Mouse (Mus musculus) stomach, postnatal 0 days (tissue): ENCODE measurements around the gene Mrm2. TPM values are rescaled to one million over a fixed set of nuclear protein-coding genes. Genes with fewer than 3 reads are reported as not detected.

Source experiments
- ATAC-seq: fragments of 200-750 bp; cut with Nextera tagmentation; 2 replicates; pipeline ENCODE4 v1.8.0; 2017; ENCODE audit not compliant: low FRiP score, low TSS enrichment
- DNase-seq: peaks from one replicate; pipeline ENCODE4 v3.0.0-alpha.2; 2016; ENCODE audit warnings: low spot score
- H3K27ac ChIP-seq: fragments of 300-500 bp; sonication (generic); replicated peaks from 2 replicates; pipeline ENCODE4 v1.5.1; 2014; ENCODE audit warnings: mild to moderate bottlenecking, control low read depth
- H3K27me3 ChIP-seq: fragments of 300-500 bp; sonication (generic); 2 replicates; pipeline ENCODE4 v1.6.1; 2014; ENCODE audit warnings: low read length; ENCODE audit not compliant: control insufficient read depth, insufficient read depth
- H3K36me3 ChIP-seq: fragments of 300-500 bp; sonication (generic); 2 replicates; pipeline ENCODE4 v1.6.1; 2014; ENCODE audit warnings: low read length, mixed read lengths; ENCODE audit not compliant: control insufficient read depth, insufficient read depth
- H3K4me1 ChIP-seq: fragments of 300-500 bp; sonication (generic); replicated peaks from 2 replicates; pipeline ENCODE4 v1.6.1; 2014; ENCODE audit warnings: antibody characterized with exemption; ENCODE audit not compliant: control insufficient read depth, insufficient read depth
- H3K4me2 ChIP-seq: fragments of 300-500 bp; sonication (generic); replicated peaks from 2 replicates; pipeline ENCODE4 v1.6.1; 2014; ENCODE audit warnings: low read depth, mild to moderate bottlenecking, control low read depth, moderate library complexity
- H3K4me3 ChIP-seq: fragments of 300-500 bp; sonication (generic); 2 replicates; pipeline ENCODE4 v1.5.1; 2014; ENCODE audit warnings: low read depth, low read length, control low read depth
- H3K9ac ChIP-seq: fragments of 300-500 bp; sonication (generic); 2 replicates; pipeline ENCODE4 v1.6.1; 2014; ENCODE audit warnings: mild to moderate bottlenecking, low read length, control low read depth, mixed read lengths
- H3K9me3 ChIP-seq: fragments of 300-500 bp; sonication (generic); 2 replicates; pipeline ENCODE4 v1.6.1; 2016; ENCODE audit warnings: low read length; ENCODE audit not compliant: control insufficient read depth
- CTCF ChIP-seq: IDR thresholded peaks from 2 replicates; pipeline ENCODE4 v1.5.1; 2016; ENCODE audit warnings: antibody characterized with exemption, low read depth, mild to moderate bottlenecking, moderate library complexity
- EP300 ChIP-seq: optimal IDR thresholded peaks from 2 replicates; pipeline ENCODE3; 2016; ENCODE audit warnings: antibody characterized with exemption
- WGBS: fragments of 180-500 bp; shearing (Covaris S2); extraction: QIAGEN DNeasy Blood & Tissue Kit; methylation state at CpG from one replicate; pipeline ENCODE4 v1.1.7; 2014; 5-methylcytosine and 5-hydroxymethylcytosine counted together
- polyA plus RNA-seq: library from polyadenylated mRNA; unstranded; fragments of >200 nt; fragmentation: Nextera tagmentation; extraction: Ambion mirVana; gene quantifications from 2 replicates; pipeline ENCODE4 v1.2.1, GENCODE M21; 2015

Gene Mrm2
- polyA plus RNA-seq, 1 experiment from 2014 or later, result 11.4 TPM

DNA sequence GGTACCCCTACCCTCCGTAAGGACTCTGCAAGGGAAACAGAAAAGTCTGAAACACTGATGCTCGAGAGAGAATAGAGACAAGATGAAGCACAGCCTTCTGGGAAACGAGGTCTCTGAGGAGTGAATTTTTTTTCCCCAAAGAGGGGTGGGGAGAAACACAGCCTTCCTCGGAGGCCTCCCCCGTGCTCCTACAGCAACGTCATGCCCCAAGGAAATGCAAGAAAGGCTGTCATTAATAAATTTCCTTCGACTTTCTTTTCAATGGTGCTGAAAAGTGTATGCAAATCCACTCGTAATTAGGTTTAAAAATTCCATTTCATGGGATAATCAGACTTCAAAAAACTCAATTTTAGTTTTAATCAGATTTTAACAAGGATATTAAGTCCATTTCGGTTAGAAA, 51.5 kb downstream of the Mrm2 start:
- H3K9me3 ChIP-seq, result no peaks in the 10 kb centered on the region
- H3K4me1 ChIP-seq, result no peaks in the 10 kb centered on the region
- H3K27ac ChIP-seq, result no peak overlapping the region
- H3K36me3 ChIP-seq, result peaks cover 3% of the 10 kb centered on the region; the same call in 1 of the 2 replicates
- TF ChIP-seq EP300 (no peak), CTCF (no peak)
- H3K9ac ChIP-seq, result no peak overlapping the region
- H3K27me3 ChIP-seq, result no peaks in the 10 kb centered on the region
- ATAC-seq, result no peak
- 82% methylated on average over 9 of the region's 9 CpGs for WGBS
- no peak for DNase-seq
- H3K4me2 ChIP-seq, result no peak overlapping the region
- no peak overlapping the region for H3K4me3 ChIP-seq

Other genes starting within 250 kb of the Mrm2 start
- gene Mad1l1, start 10.3 kb downstream of the Mrm2 start, polyA plus RNA-seq, result 14.2 and 15.3 TPM in 2 replicates
- gene Nudt1, start 10.2 kb downstream of the Mrm2 start, polyA plus RNA-seq, result 24.8 and 25.3 TPM in 2 replicates
- 8.0 and 8.6 TPM in 2 replicates for gene Snx8, start 57.4 kb upstream of the Mrm2 start, polyA plus RNA-seq
- gene Eif3b, start 87.4 kb upstream of the Mrm2 start, polyA plus RNA-seq, result 61.8 and 66.5 TPM in 2 replicates
- not detected in 2 replicates for gene Gm4869, start 113.7 kb upstream of the Mrm2 start, polyA plus RNA-seq
- gene Chst12, start 173.7 kb upstream of the Mrm2 start, polyA plus RNA-seq, result 12.8 and 15.8 TPM in 2 replicates
- 0.17 TPM in 2 replicates for gene Grifin, start 233.2 kb upstream of the Mrm2 start, polyA plus RNA-seq